8 mouse cellular contexts compared by ENCODE assay signal in the genomic region with DNA sequence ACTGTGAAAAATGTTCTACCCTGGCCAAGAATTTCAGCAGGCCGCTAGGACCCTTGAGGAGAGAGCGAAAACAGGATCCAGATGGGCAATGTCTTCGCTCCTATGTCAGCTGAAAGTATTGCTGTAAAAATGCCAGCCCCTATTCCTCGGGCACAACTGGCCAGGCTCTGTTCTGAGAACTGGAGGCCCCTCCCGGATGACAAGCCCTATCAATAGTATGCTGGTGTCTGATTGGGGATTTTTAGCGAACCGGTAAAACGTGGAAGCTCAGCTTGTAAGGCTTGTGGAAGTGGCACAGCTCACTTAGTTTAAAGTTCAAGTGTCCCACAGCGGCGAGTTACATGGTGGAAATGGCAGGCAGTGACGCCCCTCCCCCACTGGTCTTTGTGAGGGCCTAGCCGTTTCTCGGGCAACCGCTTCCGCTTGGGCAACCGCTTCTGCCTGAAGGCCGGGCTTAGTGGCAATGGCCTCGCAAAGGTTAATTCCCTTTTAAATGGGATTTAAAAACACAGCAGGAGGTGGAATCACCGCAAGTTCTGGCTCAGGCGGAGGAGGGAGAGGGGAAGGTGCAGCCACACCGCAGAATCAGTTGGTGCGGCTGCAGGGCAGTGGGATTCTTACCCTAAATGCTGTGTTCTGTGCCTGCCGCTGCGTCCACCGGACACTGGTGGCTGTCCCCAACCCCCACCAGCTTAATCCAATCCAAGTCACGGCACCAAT. TPM values are rescaled to one million over a fixed set of nuclear protein-coding genes. Genes with fewer than 3 reads are reported as not detected.
DNase-seq lines count a peak whose midpoint lies in the region; ATAC-seq and TF ChIP-seq lines count a peak whose summit lies in the region.

No protein-coding gene starts in this region.

- peak overlapping the region; percentile 39 for H3K4me3 ChIP-seq in embryonic facial prominence, embryonic 14.5 days (ENCODE audit: low read depth, low read length)
- peak overlapping the region; percentile 38 for H3K4me3 ChIP-seq in heart, embryonic 11.5 days (ENCODE audit: low read depth, low read length)
- H3K4me3 ChIP-seq in kidney, embryonic 14.5 days (ENCODE audit: low read length) = peak overlapping the region; percentile 28
- peak overlapping the region; percentile 41 for H3K4me3 ChIP-seq in limb, embryonic 13.5 days
- peak overlapping the region; percentile 28 for H3K4me3 ChIP-seq in midbrain, embryonic 14.5 days (replicated peaks; ENCODE audit: low read depth, low read length)
- peak overlapping the region; percentile 7; the same call in 1 of the 2 replicates for H3K4me3 ChIP-seq in small intestine, adult 2 months (ENCODE audit: low read depth, low read length)

- H3K36me3 ChIP-seq in embryonic facial prominence, embryonic 14.5 days (ENCODE audit: control insufficient read depth, insufficient read depth, low read length) = no peaks in the 10 kb centered on the region
- no peaks in the 10 kb centered on the region for H3K36me3 ChIP-seq in heart, embryonic 11.5 days (ENCODE audit: control insufficient read depth, insufficient read depth, low read length)
- no peaks in the 10 kb centered on the region for H3K36me3 ChIP-seq in kidney, embryonic 14.5 days (ENCODE audit: control insufficient read depth, insufficient read depth, low read length)
- no peaks in the 10 kb centered on the region for H3K36me3 ChIP-seq in limb, embryonic 13.5 days
- H3K36me3 ChIP-seq in midbrain, embryonic 14.5 days (ENCODE audit: control insufficient read depth, insufficient read depth, low read length) = no peaks in the 10 kb centered on the region
- no peaks in the 10 kb centered on the region for H3K36me3 ChIP-seq in small intestine, adult 2 months (ENCODE audit: control insufficient read depth, insufficient read depth, low read length)

- ATAC-seq in embryonic facial prominence, embryonic 14.5 days (ENCODE audit: low read depth) = peak; percentile 93
- ATAC-seq in heart, embryonic 11.5 days (replicated peaks; ENCODE audit: insufficient number of reproducible peaks, low FRiP score, low TSS enrichment) = peak; percentile 79; the same call in 1 of the 2 replicates
- ATAC-seq in kidney, embryonic 14.5 days (ENCODE audit: low FRiP score, low TSS enrichment) = peak; percentile 93
- ATAC-seq in limb, embryonic 13.5 days (ENCODE audit: low FRiP score, low read depth) = peak; percentile 88
- peak; percentile 94 for ATAC-seq in midbrain, embryonic 14.5 days (ENCODE audit: low FRiP score, low TSS enrichment)

- no peaks in the 10 kb centered on the region for H3K4me1 ChIP-seq in embryonic facial prominence, embryonic 14.5 days (ENCODE audit: control insufficient read depth, insufficient read depth, low read length)
- no peaks in the 10 kb centered on the region for H3K4me1 ChIP-seq in heart, embryonic 11.5 days (ENCODE audit: control insufficient read depth, insufficient read depth, low read length)
- 0 out of 2 replicates have a peak, but pooled peaks cover 4% of the 10 kb centered on the region for H3K4me1 ChIP-seq in kidney, embryonic 14.5 days (ENCODE audit: control insufficient read depth, insufficient read depth, low read length)
- H3K4me1 ChIP-seq in limb, embryonic 13.5 days = no peaks in the 10 kb centered on the region
- peaks cover 10% of the 10 kb centered on the region; the same call in 1 of the 2 replicates for H3K4me1 ChIP-seq in midbrain, embryonic 14.5 days (ENCODE audit: control insufficient read depth, insufficient read depth, low read length)
- H3K4me1 ChIP-seq in small intestine, adult 2 months (ENCODE audit: control insufficient read depth, insufficient read depth, insufficient read length, low read length) = no peaks in the 10 kb centered on the region

- TF ChIP-seq CTCF in small intestine, adult 2 months (IDR thresholded peaks at IDR 0.05; ENCODE audit: extremely low read depth, insufficient read length, insufficient replicate concordance, low read depth, low read length) = no peak

- H3K9me3 ChIP-seq in embryonic facial prominence, embryonic 14.5 days (ENCODE audit: control insufficient read depth, low read length) = no peaks in the 10 kb centered on the region
- H3K9me3 ChIP-seq in heart, embryonic 11.5 days (replicated peaks; ENCODE audit: control insufficient read depth, low read length) = no peaks in the 10 kb centered on the region
- H3K9me3 ChIP-seq in kidney, embryonic 14.5 days (ENCODE audit: control insufficient read depth, low read length) = no peaks in the 10 kb centered on the region
- no peaks in the 10 kb centered on the region for H3K9me3 ChIP-seq in limb, embryonic 13.5 days
- no peaks in the 10 kb centered on the region for H3K9me3 ChIP-seq in midbrain, embryonic 14.5 days (ENCODE audit: control insufficient read depth, low read length)

- H3K9ac ChIP-seq in embryonic facial prominence, embryonic 14.5 days (ENCODE audit: low read depth, low read length) = peak overlapping the region; percentile 53
- H3K9ac ChIP-seq in heart, embryonic 11.5 days (ENCODE audit: low read depth, low read length) = peak overlapping the region; percentile 71
- peak overlapping the region; percentile 48; the same call in 1 of the 2 replicates for H3K9ac ChIP-seq in kidney, embryonic 14.5 days (ENCODE audit: low read depth, low read length)
- peak overlapping the region; percentile 61 for H3K9ac ChIP-seq in limb, embryonic 13.5 days
- H3K9ac ChIP-seq in midbrain, embryonic 14.5 days (replicated peaks; ENCODE audit: low read length) = peak overlapping the region; percentile 46

- no peak for TF ChIP-seq POLR2A in small intestine, adult 2 months (IDR thresholded peaks at IDR 0.05; ENCODE audit: low read depth, low read length)

- H3K4me2 ChIP-seq in embryonic facial prominence, embryonic 14.5 days (ENCODE audit: low read depth, low read length) = peak overlapping the region; percentile 66
- H3K4me2 ChIP-seq in heart, embryonic 11.5 days = peak overlapping the region; percentile 72
- H3K4me2 ChIP-seq in kidney, embryonic 14.5 days (replicated peaks; ENCODE audit: low read depth, low read length) = peak overlapping the region; percentile 46
- H3K4me2 ChIP-seq in limb, embryonic 13.5 days (replicated peaks) = peak overlapping the region; percentile 68
- H3K4me2 ChIP-seq in midbrain, embryonic 14.5 days (ENCODE audit: low read length) = peak overlapping the region; percentile 53

- H3K27me3 ChIP-seq in embryonic facial prominence, embryonic 14.5 days (replicated peaks; ENCODE audit: control insufficient read depth, insufficient read depth, low read length) = no peaks in the 10 kb centered on the region
- no peaks in the 10 kb centered on the region for H3K27me3 ChIP-seq in heart, embryonic 11.5 days (ENCODE audit: control insufficient read depth, insufficient read depth, low read length)
- H3K27me3 ChIP-seq in kidney, embryonic 14.5 days (ENCODE audit: control insufficient read depth, insufficient read depth, low read length) = no peaks in the 10 kb centered on the region
- H3K27me3 ChIP-seq in limb, embryonic 13.5 days = no peaks in the 10 kb centered on the region
- no peaks in the 10 kb centered on the region for H3K27me3 ChIP-seq in midbrain, embryonic 14.5 days (ENCODE audit: control insufficient read depth, insufficient read depth, low read length)
- H3K27me3 ChIP-seq in small intestine, adult 2 months (ENCODE audit: control insufficient read depth, insufficient read depth, low read length) = no peaks in the 10 kb centered on the region

- WGBS in embryonic facial prominence, embryonic 14.5 days = 7% methylated on average over 26 of the region's 26 CpGs
- 9% methylated on average over 26 of the region's 26 CpGs for WGBS in heart, embryonic 11.5 days (ENCODE audit: insufficient replicate concordance)
- WGBS in kidney, embryonic 14.5 days = 11% methylated on average over 26 of the region's 26 CpGs
- 6% methylated on average over 26 of the region's 26 CpGs for WGBS in limb, embryonic 13.5 days
- 2% methylated on average over 26 of the region's 26 CpGs for WGBS in midbrain, embryonic 14.5 days
- WGBS in small intestine, adult 2 months = 23% methylated on average over 26 of the region's 26 CpGs

- H3K27ac ChIP-seq in embryonic facial prominence, embryonic 14.5 days (replicated peaks; ENCODE audit: low read depth, low read length) = 0 out of 2 replicates have a peak overlapping the region, but pooled peaks have one; percentile 11
- no peak overlapping the region; the same call in 1 of the 2 replicates for H3K27ac ChIP-seq in heart, embryonic 11.5 days (ENCODE audit: low read depth, low read length)
- H3K27ac ChIP-seq in kidney, embryonic 14.5 days (ENCODE audit: low read depth, low read length) = no peak overlapping the region
- H3K27ac ChIP-seq in limb, embryonic 13.5 days = peak overlapping the region; percentile 6; the same call in 1 of the 2 replicates
- peak overlapping the region; percentile 65 for H3K27ac ChIP-seq in midbrain, embryonic 14.5 days (replicated peaks; ENCODE audit: low read depth, low read length)
- no peak overlapping the region for H3K27ac ChIP-seq in small intestine, adult 2 months (ENCODE audit: insufficient read depth, low read depth, low read length)

- DNase-seq in brain, embryonic 18.5 days (ENCODE audit: low read depth, low spot score) = peak; percentile 62
- peak; percentile 91 for DNase-seq in embryonic facial prominence, embryonic 14.5 days (ENCODE audit: low spot score)
- peak; percentile 93 for DNase-seq in midbrain, embryonic 14.5 days
- DNase-seq in adipocyte (ENCODE audit: low spot score) = no peak

RNA-seq across cellular contexts. Expression of gene Gm6685, which starts 25.7 kb away (rescaled TPM):
- polyA plus RNA-seq in embryonic facial prominence, embryonic 14.5 days (2014; fragmentation: Nextera tagmentation; extraction: Ambion mirVana) = not detected in 2 replicates
- polyA plus RNA-seq in heart, embryonic 11.5 days (2014; fragmentation: Nextera tagmentation; extraction: Ambion mirVana) = not detected in 2 replicates
- 0.39 TPM in 1 of 2 replicates, not detected in the other for polyA plus RNA-seq in kidney, embryonic 14.5 days (2014; fragmentation: Nextera tagmentation; extraction: Ambion mirVana)
- polyA plus RNA-seq in limb, embryonic 13.5 days (2015; fragmentation: Nextera tagmentation; extraction: Ambion mirVana) = 0.28 and 0.51 TPM in 2 replicates
- not detected in 2 replicates for polyA plus RNA-seq in midbrain, embryonic 14.5 days (2014; fragmentation: Nextera tagmentation; extraction: Ambion mirVana)
- polyA plus RNA-seq in small intestine, adult 2 months (2012; rRNA removed) = 0.34 TPM in 1 of 2 replicates, not detected in the other

Comparison
In these comparisons a context has a peak if more than half of its experiments do, and no peak if none do; other contexts are left out.
1. H3K27ac ChIP-seq: peak in embryonic facial prominence, embryonic 14.5 days (single experiment), limb, embryonic 13.5 days (single experiment) and midbrain, embryonic 14.5 days (single experiment); none in heart, embryonic 11.5 days (single experiment), kidney, embryonic 14.5 days (single experiment) and small intestine, adult 2 months (single experiment).
2. Peak in every context shown above with its lines, with median percentiles within 50 percentile points of each other: ATAC-seq, H3K4me2 ChIP-seq, H3K4me3 ChIP-seq and H3K9ac ChIP-seq.